Mouse (Mus musculus): ENCODE data around the gene Hs3st6. TPM values are rescaled to one million over a fixed set of nuclear protein-coding genes. Genes with fewer than 3 reads are reported as not detected.

Gene Hs3st6
- total and polyA plus RNA-seq, 3 experiments = not detected

DNA sequence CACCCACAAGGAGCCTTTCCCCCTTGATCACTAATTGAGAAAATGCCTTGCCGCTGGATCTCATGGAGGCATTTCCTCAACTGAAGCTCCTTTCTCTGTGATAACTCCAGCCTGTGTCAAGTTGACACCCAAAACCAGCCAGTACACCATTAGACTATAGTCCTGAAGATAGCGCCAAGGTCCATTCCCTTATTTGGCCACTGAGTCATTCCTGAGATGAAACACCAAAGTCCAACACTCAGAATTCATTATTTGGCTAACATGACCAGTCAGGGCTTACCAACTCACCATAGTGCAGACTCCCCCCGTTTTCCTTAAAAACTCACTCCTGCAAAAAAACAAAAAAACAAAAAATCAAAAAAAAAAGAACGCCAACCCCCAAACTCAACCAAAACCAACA is 46.7 kb downstream of the Hs3st6 start:
- no peak for DNase-seq (ENCODE audit: low spot score)
- TF ChIP-seq GATA2 (IDR thresholded peaks at IDR 0.05; ENCODE audit: borderline replicate concordance, low read depth, low read length) (no peak), GATA1 (IDR thresholded peaks at IDR 0.05; ENCODE audit: borderline replicate concordance, low read length) (no peak), CTCF (IDR thresholded peaks at IDR 0.05; ENCODE audit: low read depth, low read length) (no peak), TAL1 (conservative IDR thresholded peaks at IDR 0.05; ENCODE audit: low read depth, low read length) (no peak), POLR2AphosphoS5 (IDR thresholded peaks at IDR 0.05; ENCODE audit: insufficient replicate concordance, low read depth, low read length) (no peak)
- ATAC-seq (ENCODE audit: extremely low read depth, insufficient number of reproducible peaks, low FRiP score, poor library complexity, severe bottlenecking) = no peak

DNA sequence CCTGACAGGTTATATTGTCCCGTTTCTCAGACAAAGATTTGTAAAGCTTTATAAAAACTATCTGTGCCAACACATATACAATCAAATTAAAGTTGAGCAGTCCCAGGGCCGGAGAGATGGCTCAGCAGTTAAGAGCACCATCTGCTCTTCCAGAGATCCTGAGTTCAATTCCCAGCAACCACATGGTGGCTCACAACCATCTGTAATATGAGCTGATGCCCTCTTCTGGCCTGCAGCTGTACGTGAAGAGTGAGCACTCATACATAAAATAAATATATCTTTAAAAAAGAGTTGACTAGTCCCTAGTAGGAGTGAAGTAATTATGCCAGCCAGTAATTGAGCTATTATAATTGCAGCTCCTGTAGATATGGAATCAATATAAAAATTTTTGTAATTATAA is 47.7 kb downstream of the Hs3st6 start:
- ATAC-seq (ENCODE audit: extremely low read depth, insufficient number of reproducible peaks, low FRiP score, poor library complexity, severe bottlenecking) (no peak), DNase-seq (ENCODE audit: low spot score) (no peak)
- H3K9me3 ChIP-seq (replicated peaks) = no peaks in the 10 kb centered on the region
- TF ChIP-seq POLR2AphosphoS5 (IDR thresholded peaks at IDR 0.05; ENCODE audit: insufficient replicate concordance, low read depth, low read length) (no peak), GATA1 (IDR thresholded peaks at IDR 0.05; ENCODE audit: borderline replicate concordance, low read length) (no peak), CTCF (IDR thresholded peaks at IDR 0.05; ENCODE audit: low read depth, low read length) (no peak), GATA2 (IDR thresholded peaks at IDR 0.05; ENCODE audit: borderline replicate concordance, low read depth, low read length) (no peak), TAL1 (conservative IDR thresholded peaks at IDR 0.05; ENCODE audit: low read depth, low read length) (no peak)
- no peak overlapping the region for H3K4me3 ChIP-seq (ENCODE audit: low read depth, low read length)
- H3K36me3 ChIP-seq (replicated peaks) = no peaks in the 10 kb centered on the region
- peaks cover 14% of the 10 kb centered on the region; the same call in 1 of the 2 replicates for H3K27me3 ChIP-seq (ENCODE audit: insufficient read depth, low read length)
- H3K4me1 ChIP-seq (ENCODE audit: insufficient read depth, low read depth, low read length) = peaks cover 15% of the 10 kb centered on the region

More for the DNA sequence above, 46.7 kb downstream of the Hs3st6 start:
- Histone ChIP-seq H3K36me3 (replicated peaks) (no peaks in the 10 kb centered on the region), H3K9me3 (replicated peaks) (no peaks in the 10 kb centered on the region), H3K27me3 (ENCODE audit: insufficient read depth, low read length) (peaks cover 14% of the 10 kb centered on the region; the same call in 1 of the 2 replicates), H3K4me3 (ENCODE audit: low read depth, low read length) (no peak overlapping the region), H3K4me1 (ENCODE audit: insufficient read depth, low read depth, low read length) (peaks cover 10% of the 10 kb centered on the region)

- H3K9me3 ChIP-seq (replicated peaks) = no peaks in the 10 kb centered on the region
- TF ChIP-seq TAL1 (conservative IDR thresholded peaks at IDR 0.05; ENCODE audit: low read depth, low read length) (no peak), POLR2AphosphoS5 (IDR thresholded peaks at IDR 0.05; ENCODE audit: insufficient replicate concordance, low read depth, low read length) (no peak), GATA2 (IDR thresholded peaks at IDR 0.05; ENCODE audit: borderline replicate concordance, low read depth, low read length) (no peak), CTCF (IDR thresholded peaks at IDR 0.05; ENCODE audit: low read depth, low read length) (no peak), GATA1 (IDR thresholded peaks at IDR 0.05; ENCODE audit: borderline replicate concordance, low read length) (no peak)
- peak; percentile 77 for DNase-seq (ENCODE audit: low spot score)
- ATAC-seq (ENCODE audit: extremely low read depth, insufficient number of reproducible peaks, low FRiP score, poor library complexity, severe bottlenecking) = peak; percentile 79
- H3K4me1 ChIP-seq (ENCODE audit: insufficient read depth, low read depth, low read length) = peaks cover 12% of the 10 kb centered on the region
- H3K36me3 ChIP-seq (replicated peaks) = no peaks in the 10 kb centered on the region
- peak within 1 kb of the TSS; percentile 80 for H3K4me3 ChIP-seq (ENCODE audit: low read depth, low read length)
- H3K27me3 ChIP-seq (ENCODE audit: insufficient read depth, low read length) = 0 out of 2 replicates have a peak, but pooled peaks cover 2% of the 10 kb centered on the region
Measured at GRCm38 (mm10) chr17:24803952-24804951, 51.5 kb downstream of the Hs3st6 start, which contains the start of gene Meiob. Meiob (plus strand) TSS chr17:24804289.

Other genes starting within 250 kb of the Hs3st6 start
Only the 20 nearest of the 28 such genes appear.
- 114 and 146 TPM in 2 replicates for gene Tsc2, start 120.4 kb upstream of the Hs3st6 start, total RNA-seq (2014; fragmentation: Nextera tagmentation)
- 38.0 and 39.7 TPM in 2 replicates for gene Tsc2, start 120.4 kb upstream of the Hs3st6 start, total RNA-seq (2017)
- 66.5 and 77.5 TPM in 2 replicates for gene Tsc2, start 120.4 kb upstream of the Hs3st6 start, polyA plus RNA-seq (2012)
- gene Nthl1, start 120.3 kb upstream of the Hs3st6 start, total RNA-seq (2014; fragmentation: Nextera tagmentation) = 3.8 and 9.1 TPM in 2 replicates
- 9.8 and 16.9 TPM in 2 replicates for gene Nthl1, start 120.3 kb upstream of the Hs3st6 start, total RNA-seq (2017)
- 17.8 and 21.5 TPM in 2 replicates for gene Nthl1, start 120.3 kb upstream of the Hs3st6 start, polyA plus RNA-seq (2012)
- not detected in 2 replicates for gene Slc9a3r2, start 102.7 kb upstream of the Hs3st6 start, total RNA-seq (2014; fragmentation: Nextera tagmentation)
- 0.16 TPM in 1 of 2 replicates, not detected in the other for gene Slc9a3r2, start 102.7 kb upstream of the Hs3st6 start, total RNA-seq (2017)
- gene Slc9a3r2, start 102.7 kb upstream of the Hs3st6 start, polyA plus RNA-seq (2012) = 0.03 and 0.07 TPM in 2 replicates
- gene Npw, start 94.5 kb upstream of the Hs3st6 start, total RNA-seq (2014; fragmentation: Nextera tagmentation) = not detected in 2 replicates
- gene Npw, start 94.5 kb upstream of the Hs3st6 start, total RNA-seq (2017) = not detected in 2 replicates
- gene Npw, start 94.5 kb upstream of the Hs3st6 start, polyA plus RNA-seq (2012) = not detected in 2 replicates
- 55.9 and 59.1 TPM in 2 replicates for gene Zfp598, start 83.3 kb upstream of the Hs3st6 start, total RNA-seq (2014; fragmentation: Nextera tagmentation)
- 11.2 and 12.0 TPM in 2 replicates for gene Zfp598, start 83.3 kb upstream of the Hs3st6 start, total RNA-seq (2017)
- gene Zfp598, start 83.3 kb upstream of the Hs3st6 start, polyA plus RNA-seq (2012) = 86.4 and 99.2 TPM in 2 replicates
- not detected in 2 replicates for gene Syngr3, start 63.0 kb upstream of the Hs3st6 start, total RNA-seq (2014; fragmentation: Nextera tagmentation)
- gene Syngr3, start 63.0 kb upstream of the Hs3st6 start, total RNA-seq (2017) = 0.17 TPM in 1 of 2 replicates, not detected in the other
- 0.08 and 0.12 TPM in 2 replicates for gene Syngr3, start 63.0 kb upstream of the Hs3st6 start, polyA plus RNA-seq (2012)
- 10.5 and 15.7 TPM in 2 replicates for gene Gfer, start 56.8 kb upstream of the Hs3st6 start, total RNA-seq (2014; fragmentation: Nextera tagmentation)
- 34.1 and 46.4 TPM in 2 replicates for gene Gfer, start 56.8 kb upstream of the Hs3st6 start, total RNA-seq (2017)
- 149 and 184 TPM in 2 replicates for gene Gfer, start 56.8 kb upstream of the Hs3st6 start, polyA plus RNA-seq (2012)
- gene Noxo1, start 56.8 kb upstream of the Hs3st6 start, total RNA-seq (2014; fragmentation: Nextera tagmentation) = 1.4 TPM in 1 of 2 replicates, not detected in the other
- gene Noxo1, start 56.8 kb upstream of the Hs3st6 start, total RNA-seq (2017) = 1.0 and 1.1 TPM in 2 replicates
- 0.72 and 0.87 TPM in 2 replicates for gene Noxo1, start 56.8 kb upstream of the Hs3st6 start, polyA plus RNA-seq (2012)
- 9.2 and 17.8 TPM in 2 replicates for gene Tbl3, start 45.3 kb upstream of the Hs3st6 start, total RNA-seq (2014; fragmentation: Nextera tagmentation)
- 27.7 and 34.0 TPM in 2 replicates for gene Tbl3, start 45.3 kb upstream of the Hs3st6 start, total RNA-seq (2017)
- 15.6 and 25.2 TPM in 2 replicates for gene Tbl3, start 45.3 kb upstream of the Hs3st6 start, polyA plus RNA-seq (2012)
- gene Rnf151, start 34.9 kb upstream of the Hs3st6 start, total RNA-seq (2014; fragmentation: Nextera tagmentation) = not detected in 2 replicates
- gene Rnf151, start 34.9 kb upstream of the Hs3st6 start, total RNA-seq (2017) = 0.23 TPM in 1 of 2 replicates, not detected in the other
- gene Rnf151, start 34.9 kb upstream of the Hs3st6 start, polyA plus RNA-seq (2012) = 0.13 and 0.17 TPM in 2 replicates
- 3,970 and 4,105 TPM in 2 replicates for gene Rps2, start 34.9 kb upstream of the Hs3st6 start, total RNA-seq (2014; fragmentation: Nextera tagmentation)
- gene Rps2, start 34.9 kb upstream of the Hs3st6 start, total RNA-seq (2017) = 950 and 975 TPM in 2 replicates
- gene Rps2, start 34.9 kb upstream of the Hs3st6 start, polyA plus RNA-seq (2012) = 2,688 and 3,723 TPM in 2 replicates
- 54.6 and 63.5 TPM in 2 replicates for gene Ndufb10, start 28.5 kb upstream of the Hs3st6 start, total RNA-seq (2014; fragmentation: Nextera tagmentation)
- gene Ndufb10, start 28.5 kb upstream of the Hs3st6 start, total RNA-seq (2017) = 185 and 206 TPM in 2 replicates
- gene Ndufb10, start 28.5 kb upstream of the Hs3st6 start, polyA plus RNA-seq (2012) = 372 and 429 TPM in 2 replicates
- gene Rpl3l, start 25.2 kb upstream of the Hs3st6 start, total RNA-seq (2014; fragmentation: Nextera tagmentation) = not detected in 2 replicates
- gene Rpl3l, start 25.2 kb upstream of the Hs3st6 start, total RNA-seq (2017) = 0.17 TPM in 1 of 2 replicates, not detected in the other
- 0.07 TPM in 1 of 2 replicates, not detected in the other for gene Rpl3l, start 25.2 kb upstream of the Hs3st6 start, polyA plus RNA-seq (2012)
- gene Msrb1, start 16.3 kb upstream of the Hs3st6 start, total RNA-seq (2014; fragmentation: Nextera tagmentation) = 62.0 and 76.8 TPM in 2 replicates
- gene Msrb1, start 16.3 kb upstream of the Hs3st6 start, total RNA-seq (2017) = 34.6 and 39.2 TPM in 2 replicates
- gene Msrb1, start 16.3 kb upstream of the Hs3st6 start, polyA plus RNA-seq (2012) = 10.1 and 14.6 TPM in 2 replicates
- gene Meiob, start 51.3 kb downstream of the Hs3st6 start, total RNA-seq (2014; fragmentation: Nextera tagmentation) = 7.6 and 8.4 TPM in 2 replicates
- 1.9 and 2.1 TPM in 2 replicates for gene Meiob, start 51.3 kb downstream of the Hs3st6 start, total RNA-seq (2017)
- gene Meiob, start 51.3 kb downstream of the Hs3st6 start, polyA plus RNA-seq (2012) = 0.07 and 0.13 TPM in 2 replicates
- gene Hagh, start 87.2 kb downstream of the Hs3st6 start, total RNA-seq (2014; fragmentation: Nextera tagmentation) = 16.8 and 22.3 TPM in 2 replicates
- gene Hagh, start 87.2 kb downstream of the Hs3st6 start, total RNA-seq (2017) = 30.4 and 34.7 TPM in 2 replicates
- gene Hagh, start 87.2 kb downstream of the Hs3st6 start, polyA plus RNA-seq (2012) = 22.1 and 22.3 TPM in 2 replicates
- 7.9 and 10.8 TPM in 2 replicates for gene Fahd1, start 97.4 kb downstream of the Hs3st6 start, total RNA-seq (2014; fragmentation: Nextera tagmentation)
- 16.1 TPM in 2 replicates for gene Fahd1, start 97.4 kb downstream of the Hs3st6 start, total RNA-seq (2017)
- 3.9 and 4.5 TPM in 2 replicates for gene Fahd1, start 97.4 kb downstream of the Hs3st6 start, polyA plus RNA-seq (2012)
- gene Igfals, start 113.0 kb downstream of the Hs3st6 start, total RNA-seq (2014; fragmentation: Nextera tagmentation) = not detected in 2 replicates
- gene Igfals, start 113.0 kb downstream of the Hs3st6 start, total RNA-seq (2017) = 0.12 and 0.16 TPM in 2 replicates
- 0.10 and 0.12 TPM in 2 replicates for gene Igfals, start 113.0 kb downstream of the Hs3st6 start, polyA plus RNA-seq (2012)
- gene Nubp2, start 133.4 kb downstream of the Hs3st6 start, total RNA-seq (2014; fragmentation: Nextera tagmentation) = 92.9 and 95.7 TPM in 2 replicates
- 46.9 and 58.5 TPM in 2 replicates for gene Nubp2, start 133.4 kb downstream of the Hs3st6 start, total RNA-seq (2017)
- 79.9 and 103 TPM in 2 replicates for gene Nubp2, start 133.4 kb downstream of the Hs3st6 start, polyA plus RNA-seq (2012)
- gene Spsb3, start 133.7 kb downstream of the Hs3st6 start, total RNA-seq (2014; fragmentation: Nextera tagmentation) = 10.9 and 12.8 TPM in 2 replicates
- 15.9 and 19.7 TPM in 2 replicates for gene Spsb3, start 133.7 kb downstream of the Hs3st6 start, total RNA-seq (2017)
- gene Spsb3, start 133.7 kb downstream of the Hs3st6 start, polyA plus RNA-seq (2012) = 35.1 and 42.6 TPM in 2 replicates

Data from G1E (cell line).